Mouse (Mus musculus) ovary, postnatal 10 days (tissue): ENCODE measurements around the gene Fxn.

ENCODE experiments used
- DNase-seq: peaks from one replicate; pipeline ENCODE4 v3.0.0; 2022; ENCODE audit warnings: low spot score

The Fxn gene

GRCm38 (mm10) chr19:24280601-24281228, at the start of gene Fxn:
Fxn (minus strand) TSS chr19:24280605.
- no peak for DNase-seq

DNA sequence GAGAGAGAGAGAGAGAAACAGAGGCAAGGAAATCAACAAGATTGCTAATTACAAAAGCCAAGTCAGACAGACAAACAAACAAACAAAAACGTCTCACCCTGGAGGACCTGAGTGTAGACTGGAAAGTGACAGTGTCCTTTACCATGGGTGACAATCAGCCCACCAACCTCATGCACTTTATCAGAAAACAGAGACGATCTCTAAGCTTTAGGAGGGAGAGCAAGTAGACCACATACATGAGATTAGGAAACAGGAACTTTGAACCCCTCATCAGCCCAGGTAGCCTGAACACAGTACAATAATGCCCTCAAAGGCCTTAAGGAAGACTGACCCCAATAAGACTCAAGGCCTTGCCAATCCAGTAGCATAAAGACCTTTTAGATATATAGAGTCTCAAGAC, 47.5 kb upstream of the Fxn start:
- no peak for DNase-seq

GRCm38 (mm10) chr19:24326969-24327368, 46.6 kb upstream of the Fxn start:
- no peak for DNase-seq

- no peak for DNase-seq
These were observed 45.3 kb upstream of the Fxn start for GRCm38 (mm10) chr19:24325692-24326091.

- no peak for DNase-seq
These were observed 43.6 kb upstream of the Fxn start for GRCm38 (mm10) chr19:24323841-24324613.

GRCm38 (mm10) chr19:24321900-24322311, 41.5 kb upstream of the Fxn start:
- DNase-seq, result no peak

- DNase-seq, result no peak
These were observed 41.0 kb upstream of the Fxn start for GRCm38 (mm10) chr19:24321211-24321899.

DNA sequence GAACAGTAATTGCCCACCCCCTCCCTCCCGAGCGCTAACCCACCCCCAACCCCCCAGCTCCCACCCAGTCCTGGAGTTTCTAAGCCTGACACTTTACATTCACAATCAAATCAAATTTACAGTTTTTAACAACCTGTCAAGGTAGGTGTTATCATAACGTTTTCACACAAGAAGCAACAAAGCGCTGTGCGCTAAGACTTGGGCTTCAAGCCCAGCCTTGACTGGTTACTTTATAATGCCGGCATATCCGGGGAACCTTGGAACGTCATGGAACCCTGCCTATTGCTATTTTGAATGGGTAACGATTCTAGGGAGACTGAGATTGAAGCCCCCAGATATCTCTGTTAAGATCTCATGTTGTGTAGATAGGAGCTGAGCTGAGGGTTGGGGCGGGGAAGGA, 37.8 kb upstream of the Fxn start:
- DNase-seq, result no peak

DNA sequence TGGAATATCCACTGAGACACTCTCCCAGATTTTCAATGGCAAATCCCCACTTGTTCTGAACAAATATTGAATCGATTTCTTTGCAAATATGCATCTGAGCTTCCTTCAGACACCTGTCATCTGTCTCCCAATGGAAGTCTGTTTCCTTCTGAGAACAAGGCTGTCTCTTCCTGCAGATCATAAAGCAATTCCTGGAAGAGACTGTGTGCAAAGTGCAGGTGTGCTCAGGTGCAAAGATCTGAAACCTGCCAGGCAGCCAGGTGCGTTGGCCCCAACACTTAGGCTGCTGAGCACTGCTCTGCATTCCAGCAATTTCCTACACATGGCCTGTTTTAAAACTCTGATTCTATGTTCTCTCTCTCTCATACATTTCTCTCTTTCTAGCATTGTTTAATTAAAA, 37.3 kb upstream of the Fxn start:
- DNase-seq, result no peak

GRCm38 (mm10) chr19:24317038-24317591, 36.7 kb upstream of the Fxn start:
- no peak for DNase-seq

DNA sequence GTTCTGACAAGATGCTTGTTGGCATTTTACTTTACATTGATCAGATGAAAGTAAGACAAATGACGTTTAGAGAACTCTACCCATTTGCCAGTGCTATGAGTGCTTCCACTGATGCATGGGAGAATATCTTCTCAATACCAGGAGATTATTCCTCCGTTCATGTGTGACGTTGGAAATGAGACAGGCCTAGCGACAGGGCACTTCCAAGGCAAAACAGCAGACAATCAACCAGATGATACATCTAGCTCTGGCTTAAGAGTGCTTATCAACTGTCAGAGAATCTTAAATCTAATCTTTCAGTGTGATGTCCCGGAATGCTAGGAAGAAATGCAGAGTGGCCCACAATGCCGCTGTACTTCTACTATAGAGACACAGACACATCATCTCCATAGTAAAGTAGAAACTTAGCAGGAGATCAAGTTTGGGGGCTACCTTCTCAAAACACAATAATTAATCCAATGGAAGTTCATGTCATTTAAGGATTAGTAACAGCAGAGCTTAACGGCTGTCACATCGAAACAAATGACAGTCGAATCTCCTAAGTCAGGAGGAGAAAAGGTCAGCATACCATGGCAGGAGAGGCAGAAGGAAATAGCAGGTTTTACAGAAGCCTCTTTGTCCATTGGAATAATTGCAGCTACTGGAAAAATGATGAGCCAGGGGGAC, 35.8 kb upstream of the Fxn start:
- DNase-seq, result no peak

DNA sequence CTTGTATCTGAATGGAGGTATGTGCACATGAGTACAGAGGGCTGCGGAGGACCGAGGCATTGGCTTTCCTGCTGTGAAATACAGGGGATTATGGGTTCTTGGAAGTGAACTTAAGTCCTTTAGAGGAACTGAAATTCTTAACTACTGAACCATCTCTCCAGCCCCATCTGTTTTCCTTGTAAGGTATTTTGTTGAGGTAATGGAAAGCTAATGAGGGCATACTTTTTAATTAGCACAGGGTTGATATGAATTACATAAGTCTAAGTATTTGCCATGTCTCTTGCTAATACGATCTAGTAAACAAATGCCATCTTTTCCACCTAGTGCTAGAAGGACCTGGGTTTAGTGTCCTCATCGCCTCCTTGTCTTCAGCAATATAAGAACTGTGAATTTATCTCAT, 34.8 kb upstream of the Fxn start:
- DNase-seq, result no peak

DNA sequence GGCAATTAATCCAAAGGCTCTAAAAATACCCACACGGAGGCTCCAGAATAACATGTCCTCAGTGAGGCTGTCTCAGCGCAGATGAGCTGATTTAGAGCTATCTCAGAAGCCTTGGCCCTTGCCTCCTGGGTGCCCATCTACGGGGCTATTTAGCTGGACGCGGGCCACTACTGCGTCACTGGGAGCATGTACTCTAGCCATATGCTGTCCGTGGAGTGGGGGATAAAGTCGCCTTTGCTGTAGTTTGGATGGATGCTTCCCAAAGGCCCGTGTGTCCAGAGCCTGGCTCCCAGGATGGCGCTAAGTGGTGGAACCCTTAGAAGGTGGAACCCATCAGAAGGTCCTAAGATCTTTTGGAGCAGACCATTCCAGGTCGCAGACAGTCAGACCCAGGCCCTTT, 34.3 kb upstream of the Fxn start:
- DNase-seq, result no peak

- DNase-seq, result no peak
These were observed 32.3 kb upstream of the Fxn start for GRCm38 (mm10) chr19:24312556-24313342.

DNA sequence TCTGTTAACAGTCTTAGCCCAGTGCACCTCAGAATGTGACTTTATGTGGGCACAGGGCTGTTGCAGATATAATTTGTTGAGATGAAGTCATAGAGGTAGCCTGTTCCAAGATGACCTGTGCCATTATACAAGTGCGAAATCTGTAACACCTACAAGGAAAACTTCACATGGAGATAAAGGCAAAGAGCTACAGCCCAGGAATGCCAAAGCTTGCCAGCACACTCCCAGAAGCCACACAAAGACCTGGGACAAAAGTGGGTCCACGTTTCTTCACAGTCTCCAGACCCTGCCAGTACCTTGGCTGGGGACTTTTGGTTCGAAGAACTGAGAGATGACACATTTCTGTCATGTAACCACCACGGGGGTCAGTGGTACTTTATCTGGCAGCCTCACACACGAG, 31.6 kb upstream of the Fxn start:
- no peak for DNase-seq

- DNase-seq, result no peak
These were observed 27.9 kb upstream of the Fxn start for GRCm38 (mm10) chr19:24308305-24308705.

GRCm38 (mm10) chr19:24307271-24308221, 27.1 kb upstream of the Fxn start:
- DNase-seq, result no peak

DNA sequence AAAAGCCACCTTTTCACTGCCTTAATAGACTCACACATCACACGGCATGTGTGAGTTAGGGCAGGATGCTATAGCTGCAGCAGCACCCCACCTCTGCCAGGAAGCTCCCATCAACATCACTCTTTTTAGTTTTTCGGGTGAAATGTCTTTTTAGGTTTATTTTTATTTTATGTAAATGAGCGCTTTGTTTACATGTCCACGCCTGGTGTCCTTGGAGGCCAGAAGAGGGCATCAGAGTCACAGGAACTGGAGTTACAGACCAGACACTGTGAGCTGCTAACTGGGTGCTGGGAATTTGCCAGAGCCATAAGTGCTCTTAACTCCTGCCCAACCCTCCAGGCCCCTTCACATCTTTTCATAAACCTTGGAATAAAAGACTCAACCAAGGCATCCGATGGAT, 25.9 kb upstream of the Fxn start:
- DNase-seq, result no peak

GRCm38 (mm10) chr19:24302198-24302597, 21.8 kb upstream of the Fxn start:
- no peak for DNase-seq

- DNase-seq, result no peak
These were observed 21.4 kb upstream of the Fxn start for GRCm38 (mm10) chr19:24301768-24302148.
